Comparison of ENCODE assay signal across 15 mouse cellular contexts in genomic region chr1:84859597-84859996, GRCm38 (mm10).
"Had no signal": no experiment of that assay in that cellular context is flagged by ENCODE, and none has a peak within 500 bp of the region (broad histone marks: within the 10 kb centered on the region; RNA-seq: fewer than 3 reads in every experiment).

No protein-coding gene starts in this region.

- H3K9me3 ChIP-seq: intestine, embryonic 15.5 days; limb, embryonic 13.5 days; liver, embryonic 13.5 days; midbrain, embryonic 13.5 days had no signal

- H3K36me3 ChIP-seq: intestine, embryonic 15.5 days; limb, embryonic 13.5 days; liver, embryonic 13.5 days; midbrain, embryonic 13.5 days had no signal

- DNase-seq: kidney, adult 11 months; kidney, postnatal 10 days; kidney, postnatal 4 days; left cerebral cortex, postnatal 4 days; liver; liver, embryonic 13.5 days; liver, postnatal 0 days; lung, embryonic 14.5 days; thymus, adult 18-20 months; thymus, postnatal 36 days had no signal

- H3K27ac ChIP-seq: intestine, embryonic 15.5 days; limb, embryonic 13.5 days; macrophage; midbrain, embryonic 13.5 days had no signal

- H3K4me2 ChIP-seq: intestine, embryonic 15.5 days; limb, embryonic 13.5 days; lung, embryonic 14.5 days; midbrain, embryonic 13.5 days had no signal

- H3K4me3 ChIP-seq: intestine, embryonic 15.5 days; limb, embryonic 13.5 days; liver, embryonic 13.5 days; midbrain, embryonic 13.5 days had no signal

- H3K9ac ChIP-seq: intestine, embryonic 15.5 days; limb, embryonic 13.5 days; liver, postnatal 0 days; lung, embryonic 14.5 days; midbrain, embryonic 13.5 days had no signal

- ATAC-seq: intestine, embryonic 15.5 days; lung, postnatal 0 days; midbrain, embryonic 13.5 days had no signal

- H3K4me1 ChIP-seq: intestine, embryonic 15.5 days; limb, embryonic 13.5 days; midbrain, embryonic 13.5 days had no signal

- H3K27me3 ChIP-seq: intestine, embryonic 15.5 days; limb, embryonic 13.5 days; liver, embryonic 13.5 days; midbrain, embryonic 13.5 days had no signal
